Mouse (Mus musculus): Measurements from ENCODE around the gene Sly. TPM values are rescaled to one million over a fixed set of nuclear protein-coding genes. Genes with fewer than 3 reads are reported as not detected.
"Not testable (repeated sequence)": the region's sequence is repeated elsewhere in the genome, so short reads cannot be mapped to it uniquely, and the experiment has no call there.

Sly gene
- polyA plus RNA-seq (2015; fragmentation: Nextera tagmentation; extraction: Ambion mirVana) = not detected in 2 replicates

- not testable (repeated sequence) for H3K36me3 ChIP-seq (ENCODE audit: control insufficient read depth, insufficient read depth); H3K4me2 ChIP-seq (ENCODE audit: low read depth, low read length); H3K9ac ChIP-seq (ENCODE audit: low read depth, low read length); ATAC-seq (ENCODE audit: low read depth); H3K4me1 ChIP-seq (ENCODE audit: control insufficient read depth, low read depth, low read length); H3K9me3 ChIP-seq (replicated peaks; ENCODE audit: control insufficient read depth, low read length); H3K27ac ChIP-seq (ENCODE audit: low read length); H3K27me3 ChIP-seq (ENCODE audit: control insufficient read depth, insufficient read depth, low read depth, low read length); H3K4me3 ChIP-seq (ENCODE audit: low read depth, low read length)
- WGBS (ENCODE audit: insufficient replicate concordance) = no CpG with 5 or more reads among the region's 5 CpGs
These were observed at the start of gene Sly for GRCm38 (mm10) chrY:57186888-57187287. TSS of gene Sly (plus strand) at chrY:57187188.

Measured in liver, embryonic 16.5 days (tissue).